8 mouse cellular contexts compared by ENCODE assay signal in genomic region chr14:55743711-55744110, GRCm38 (mm10). TPM values are rescaled to one million over a fixed set of nuclear protein-coding genes. Genes with fewer than 3 reads are reported as not detected.
A peak's percentile ranks its signal among the peaks of the same experiment; 100 is the strongest.
DNase-seq lines count a peak whose midpoint lies in the region; ATAC-seq and TF ChIP-seq lines count a peak whose summit lies in the region.

No protein-coding gene starts in this region.

- peak; percentile 82 to 89 for DNase-seq in cerebellum, adult 18-20 months
- peak; percentile 86 for DNase-seq in forebrain, postnatal 0 days
- peak; percentile 91 to 94 for DNase-seq in heart, postnatal 36 days
- peak; percentile 81 to 92 for DNase-seq in layer of hippocampus, adult 2 months (ENCODE audit: low spot score in 2 of 2)
- peak; percentile 58 for DNase-seq in ovary, adult 18-20 months (ENCODE audit: low spot score)
- peak; percentile 89 for DNase-seq in thymus, adult 2 months

- WGBS in forebrain, postnatal 0 days = 16% methylated on average over 10 of the region's 10 CpGs
- 17% methylated on average over 10 of the region's 10 CpGs for WGBS in lung, embryonic 15.5 days
- WGBS in thymus, adult 2 months = 26% methylated on average over 10 of the region's 10 CpGs

- H3K4me3 ChIP-seq in ES-Bruce4 (ENCODE audit: low read depth, low read length) = no peak overlapping the region
- H3K4me3 ChIP-seq in forebrain, postnatal 0 days (ENCODE audit: low read depth, low read length) = peak overlapping the region; percentile 2; the same call in 1 of the 2 replicates
- no peak overlapping the region for H3K4me3 ChIP-seq in layer of hippocampus, adult 2 months
- no peak overlapping the region for H3K4me3 ChIP-seq in lung, embryonic 15.5 days
- no peak overlapping the region for H3K4me3 ChIP-seq in thymus, adult 2 months (ENCODE audit: control insufficient read depth, insufficient read depth, low read length)

- intact Hi-C loops in heart, postnatal 36 days (cut with DNase I) = loop anchor here (1.0 to 2.0 kb wide), 3 partner anchors 19 to 114 kb away; no protein-coding TSS in a partner anchor

- peak; percentile 73 for ATAC-seq in forebrain, postnatal 0 days
- ATAC-seq in lung, embryonic 15.5 days (ENCODE audit: borderline replicate concordance, extremely low read depth, low FRiP score, low TSS enrichment) = peak; percentile 68; the same call in 1 of the 2 replicates

- no peak for TF ChIP-seq EP300 in ES-Bruce4 (IDR thresholded peaks at IDR 0.05; ENCODE audit: insufficient read depth, low read depth, low read length)

- peaks cover 9% of the 10 kb centered on the region; the same call in 1 of the 2 replicates for H3K36me3 ChIP-seq in ES-Bruce4 (ENCODE audit: control insufficient read depth, insufficient read depth, low read length, poor library complexity, severe bottlenecking)
- H3K36me3 ChIP-seq in forebrain, postnatal 0 days (ENCODE audit: insufficient read depth) = peaks cover 27% of the 10 kb centered on the region
- peaks cover 26% of the 10 kb centered on the region for H3K36me3 ChIP-seq in lung, embryonic 15.5 days
- H3K36me3 ChIP-seq in thymus, adult 2 months (ENCODE audit: control insufficient read depth, insufficient read depth, low read length) = peaks cover 5% of the 10 kb centered on the region; the same call in 1 of the 2 replicates

- H3K27ac ChIP-seq in ES-Bruce4 (ENCODE audit: insufficient read depth, low read length) = no peak overlapping the region
- no peak overlapping the region for H3K27ac ChIP-seq in forebrain, postnatal 0 days (ENCODE audit: low read depth, low read length)
- H3K27ac ChIP-seq in layer of hippocampus, adult 2 months = no peak overlapping the region
- H3K27ac ChIP-seq in lung, embryonic 15.5 days = no peak overlapping the region
- no peak overlapping the region for H3K27ac ChIP-seq in thymus, adult 2 months (ENCODE audit: control insufficient read depth, insufficient read depth, low read length)

- no peak overlapping the region for H3K9ac ChIP-seq in ES-Bruce4 (ENCODE audit: low read depth, poor library complexity, severe bottlenecking)
- H3K9ac ChIP-seq in forebrain, postnatal 0 days = no peak overlapping the region
- H3K9ac ChIP-seq in lung, embryonic 15.5 days = 0 out of 2 replicates have a peak overlapping the region, but pooled peaks have one; percentile 31

- peak overlapping the region; percentile 19; the same call in 1 of the 2 replicates for H3K4me2 ChIP-seq in forebrain, postnatal 0 days (ENCODE audit: low read depth)
- H3K4me2 ChIP-seq in lung, embryonic 15.5 days = peak overlapping the region; percentile 37

- no peaks in the 10 kb centered on the region for H3K9me3 ChIP-seq in ES-Bruce4 (replicated peaks; ENCODE audit: control insufficient read depth, insufficient read depth, low read length, poor library complexity, severe bottlenecking)
- H3K9me3 ChIP-seq in forebrain, postnatal 0 days (ENCODE audit: low read length) = no peaks in the 10 kb centered on the region
- H3K9me3 ChIP-seq in lung, embryonic 15.5 days = no peaks in the 10 kb centered on the region

- H3K4me1 ChIP-seq in ES-Bruce4 (ENCODE audit: control insufficient read depth, insufficient read depth, low read length) = no peaks in the 10 kb centered on the region
- H3K4me1 ChIP-seq in forebrain, postnatal 0 days (ENCODE audit: insufficient read depth) = 0 out of 2 replicates have a peak, but pooled peaks cover 12% of the 10 kb centered on the region
- H3K4me1 ChIP-seq in lung, embryonic 15.5 days = peaks cover 30% of the 10 kb centered on the region
- H3K4me1 ChIP-seq in thymus, adult 2 months (replicated peaks; ENCODE audit: control insufficient read depth, insufficient read depth, low read length) = peaks cover 18% of the 10 kb centered on the region

- TF ChIP-seq POLR2A in ES-Bruce4 (IDR thresholded peaks at IDR 0.05; ENCODE audit: insufficient read depth, low read length) = no peak
- TF ChIP-seq POLR2A in thymus, adult 2 months (IDR thresholded peaks at IDR 0.05; ENCODE audit: control insufficient read depth, extremely low read depth, insufficient read depth, low read length, poor library complexity) = no peak

- no peaks in the 10 kb centered on the region for H3K27me3 ChIP-seq in ES-Bruce4 (ENCODE audit: control insufficient read depth, insufficient read depth, low read length, poor library complexity, severe bottlenecking)
- no peaks in the 10 kb centered on the region for H3K27me3 ChIP-seq in forebrain, postnatal 0 days (ENCODE audit: insufficient read depth, low read length)
- H3K27me3 ChIP-seq in lung, embryonic 15.5 days = no peaks in the 10 kb centered on the region
- no peaks in the 10 kb centered on the region for H3K27me3 ChIP-seq in thymus, adult 2 months (ENCODE audit: control insufficient read depth, insufficient read depth, low read length)

- TF ChIP-seq CTCF in ES-Bruce4 (IDR thresholded peaks at IDR 0.05; ENCODE audit: low read depth, low read length) = peak; percentile 97
- peak; percentile 98 for TF ChIP-seq CTCF in forebrain, postnatal 0 days (IDR thresholded peaks at IDR 0.05; ENCODE audit: low read depth)
- TF ChIP-seq CTCF in layer of hippocampus, adult 2 months (conservative IDR thresholded peaks at IDR 0.05) = peak; percentile 99
- TF ChIP-seq CTCF in thymus, adult 2 months (IDR thresholded peaks at IDR 0.05; ENCODE audit: borderline replicate concordance, control insufficient read depth, extremely low read depth, insufficient read depth, low read length, poor library complexity) = 0 out of 2 replicates have a peak, but pooled peaks have one; percentile 65

RNA-seq across cellular contexts. Expression of gene Dhrs1, which starts 1.8 kb away (rescaled TPM):
- polyA plus RNA-seq in ES-Bruce4 (2011; ENCODE audit: insufficient read depth, insufficient read length, low read depth, missing spikeins) = 34.7 and 38.9 TPM in 2 replicates
- 70.4 and 83.8 TPM in 2 replicates for total RNA-seq in forebrain, postnatal 0 days (2014; rRNA removed)
- 83.3 and 86.0 TPM in 2 replicates for polyA plus RNA-seq in forebrain, postnatal 0 days (2015; fragmentation: Nextera tagmentation; extraction: Ambion mirVana)
- total RNA-seq in heart, postnatal 36 days (2021) = 10 to 100 TPM; 41.3 to 44.2 TPM
- total RNA-seq in layer of hippocampus, adult 2 months (2021) = 10 to 100 TPM; 82.4 to 91.1 TPM
- 86.7 and 88.4 TPM in 2 replicates for polyA plus RNA-seq in lung, embryonic 15.5 days (2015; fragmentation: Nextera tagmentation; extraction: Ambion mirVana)
- polyA plus RNA-seq in thymus, adult 2 months (2012; rRNA removed) = 78.9 and 93.5 TPM in 2 replicates

RNA-seq across cellular contexts. Expression of gene Nop9, which starts 1.8 kb away (rescaled TPM):
- polyA plus RNA-seq in ES-Bruce4 (2011; ENCODE audit: insufficient read depth, insufficient read length, low read depth, missing spikeins) = 56.2 and 59.8 TPM in 2 replicates
- total RNA-seq in forebrain, postnatal 0 days (2014; rRNA removed) = 23.3 and 34.7 TPM in 2 replicates
- polyA plus RNA-seq in forebrain, postnatal 0 days (2015; fragmentation: Nextera tagmentation; extraction: Ambion mirVana) = 21.4 and 25.6 TPM in 2 replicates
- 10 to 100 TPM in 1 of 2 experiments, 1 to 10 TPM in 1; 8.4 to 12.8 TPM for total RNA-seq in heart, postnatal 36 days (2021)
- 10 to 100 TPM; 11.8 to 13.1 TPM for total RNA-seq in layer of hippocampus, adult 2 months (2021)
- polyA plus RNA-seq in lung, embryonic 15.5 days (2015; fragmentation: Nextera tagmentation; extraction: Ambion mirVana) = 39.2 and 41.4 TPM in 2 replicates
- polyA plus RNA-seq in thymus, adult 2 months (2012; rRNA removed) = 41.5 and 43.6 TPM in 2 replicates

RNA-seq across cellular contexts. Expression of gene Cideb, which starts 14.5 kb away (rescaled TPM):
- polyA plus RNA-seq in ES-Bruce4 (2011; ENCODE audit: insufficient read depth, insufficient read length, low read depth, missing spikeins) = not detected in 2 replicates
- 0.23 and 0.43 TPM in 2 replicates for total RNA-seq in forebrain, postnatal 0 days (2014; rRNA removed)
- polyA plus RNA-seq in forebrain, postnatal 0 days (2015; fragmentation: Nextera tagmentation; extraction: Ambion mirVana) = 0.20 and 0.54 TPM in 2 replicates
- 1 to 10 TPM in 1 of 2 experiments, under 1 TPM in 1; 0.64 to 1.6 TPM for total RNA-seq in heart, postnatal 36 days (2021)
- 1 to 10 TPM; 1.4 to 1.6 TPM for total RNA-seq in layer of hippocampus, adult 2 months (2021)
- polyA plus RNA-seq in lung, embryonic 15.5 days (2015; fragmentation: Nextera tagmentation; extraction: Ambion mirVana) = 0.55 and 0.80 TPM in 2 replicates
- polyA plus RNA-seq in thymus, adult 2 months (2012; rRNA removed) = 1.8 and 2.7 TPM in 2 replicates

RNA-seq across cellular contexts. Expression of gene Ltb4r2, which starts 17.5 kb away (rescaled TPM):
- polyA plus RNA-seq in ES-Bruce4 (2011; ENCODE audit: insufficient read depth, insufficient read length, low read depth, missing spikeins) = 5.3 and 6.8 TPM in 2 replicates
- total RNA-seq in forebrain, postnatal 0 days (2014; rRNA removed) = 0.38 TPM in 2 replicates
- 0.65 and 1.1 TPM in 2 replicates for polyA plus RNA-seq in forebrain, postnatal 0 days (2015; fragmentation: Nextera tagmentation; extraction: Ambion mirVana)
- under 1 TPM in 1 of 2 experiments, not detected in 1; 0.19 TPM for total RNA-seq in heart, postnatal 36 days (2021)
- total RNA-seq in layer of hippocampus, adult 2 months (2021) = under 1 TPM in 1 of 2 experiments, not detected in 1; 0.22 TPM
- 0.25 and 0.35 TPM in 2 replicates for polyA plus RNA-seq in lung, embryonic 15.5 days (2015; fragmentation: Nextera tagmentation; extraction: Ambion mirVana)
- polyA plus RNA-seq in thymus, adult 2 months (2012; rRNA removed) = 1.7 and 1.8 TPM in 2 replicates

RNA-seq across cellular contexts. Expression of gene Rabggta, which starts 21.6 kb away (rescaled TPM):
- polyA plus RNA-seq in ES-Bruce4 (2011; ENCODE audit: insufficient read depth, insufficient read length, low read depth, missing spikeins) = 39.6 and 42.5 TPM in 2 replicates
- 72.8 and 73.3 TPM in 2 replicates for total RNA-seq in forebrain, postnatal 0 days (2014; rRNA removed)
- polyA plus RNA-seq in forebrain, postnatal 0 days (2015; fragmentation: Nextera tagmentation; extraction: Ambion mirVana) = 49.4 and 56.9 TPM in 2 replicates
- total RNA-seq in heart, postnatal 36 days (2021) = 10 to 100 TPM; 12.7 to 13.3 TPM
- total RNA-seq in layer of hippocampus, adult 2 months (2021) = 10 to 100 TPM; 44.9 to 49.5 TPM
- 31.8 and 33.2 TPM in 2 replicates for polyA plus RNA-seq in lung, embryonic 15.5 days (2015; fragmentation: Nextera tagmentation; extraction: Ambion mirVana)
- polyA plus RNA-seq in thymus, adult 2 months (2012; rRNA removed) = 80.5 and 84.9 TPM in 2 replicates
